Mouse (Mus musculus): Measurements from ENCODE around the gene 3110082I17Rik.

Gene 3110082I17Rik

GRCm38 (mm10) chr5:139325395-139325966, 134.8 kb downstream of the 3110082I17Rik start, which contains the start of gene Adap1:
Gene Adap1 (minus strand): TSS chr5:139325622.
- peak; percentile 64 to 71 for DNase-seq (ENCODE audit: low spot score in 2 of 2)

DNA sequence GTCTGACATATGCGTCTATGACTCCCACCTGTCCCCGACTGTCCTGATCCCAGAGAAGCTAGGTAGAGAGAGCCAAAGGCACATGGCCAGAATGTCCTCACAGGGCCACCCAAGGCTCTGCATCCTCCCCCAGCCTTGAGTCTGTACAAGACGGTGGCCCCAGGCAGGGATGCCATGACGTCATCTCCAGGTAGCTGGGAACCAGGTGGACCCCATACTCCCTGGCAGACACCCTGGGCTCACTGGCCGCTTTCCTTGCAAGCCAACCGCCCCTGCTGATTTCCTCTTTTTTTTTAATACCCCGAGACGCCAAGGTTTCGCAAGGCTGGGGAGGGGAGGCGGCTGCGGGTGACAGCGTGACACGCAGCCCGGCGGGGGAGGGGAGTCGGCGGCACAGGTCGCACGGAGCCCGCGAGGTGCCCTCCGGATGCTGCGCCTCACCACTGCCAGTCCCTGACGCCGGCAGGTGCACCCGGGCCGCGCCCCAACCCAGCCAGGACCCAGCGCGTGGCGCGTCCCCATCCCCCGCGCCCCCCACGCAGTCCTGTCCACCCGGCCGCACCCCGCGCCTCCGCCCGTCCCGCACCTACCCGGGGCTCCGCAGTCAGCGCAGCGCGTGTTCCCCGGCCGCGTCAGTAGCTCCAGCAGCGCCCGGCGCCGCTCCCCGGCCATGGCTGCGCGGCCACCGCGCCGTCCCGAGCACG, 135.5 kb downstream of the 3110082I17Rik start:
- peak in 1 of 2 experiments; percentile 35 for DNase-seq (ENCODE audit: low spot score in 2 of 2)

DNA sequence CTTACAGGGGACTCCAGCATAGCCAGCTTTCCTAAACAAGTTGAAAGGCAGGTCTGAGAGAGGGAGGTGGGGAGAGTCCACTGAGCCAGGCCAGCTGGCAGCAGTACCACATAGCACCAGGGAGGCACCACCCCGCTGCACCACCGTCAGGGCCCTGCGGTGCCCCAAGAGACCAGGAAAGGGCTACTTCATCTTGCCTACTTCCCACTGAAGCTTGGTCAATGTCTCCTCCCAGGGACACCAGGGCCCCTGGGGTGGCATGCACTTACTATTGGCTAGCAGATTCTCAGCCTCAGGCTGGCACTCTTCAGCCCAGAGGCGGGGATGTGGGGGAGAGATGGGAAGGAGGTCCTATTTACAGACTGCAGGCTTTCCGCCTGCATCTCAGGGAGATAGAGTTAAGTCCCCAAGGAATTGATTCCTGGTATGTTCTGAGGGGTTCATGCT, 136.3 kb downstream of the 3110082I17Rik start:
- DNase-seq (ENCODE audit: low spot score in 2 of 2) = no peak

GRCm38 (mm10) chr5:139323260-139323924, 136.9 kb downstream of the 3110082I17Rik start:
- no peak for DNase-seq (ENCODE audit: low spot score in 2 of 2)

DNA sequence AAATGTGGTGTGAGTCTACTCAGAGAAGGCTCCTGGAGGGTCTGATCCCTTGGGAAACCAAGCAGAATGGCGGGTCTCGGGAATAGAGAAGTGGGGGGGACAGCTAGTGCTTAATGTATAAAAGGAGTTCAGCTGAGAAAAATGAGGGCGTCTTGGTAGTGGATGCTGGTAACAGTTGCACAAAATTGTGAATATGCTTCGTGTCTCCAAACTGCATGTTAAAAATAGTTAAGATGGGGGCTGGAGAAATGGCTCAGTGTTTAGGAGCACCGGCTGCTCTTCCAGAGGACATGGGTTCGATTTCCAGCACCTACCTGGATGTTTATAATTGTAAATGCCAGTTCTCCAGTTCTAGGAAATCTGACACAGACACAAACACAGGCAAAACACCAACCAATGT, 139.0 kb downstream of the 3110082I17Rik start:
- no peak for DNase-seq (ENCODE audit: low spot score in 2 of 2)

- DNase-seq (ENCODE audit: low spot score in 2 of 2) = no peak
Observed at GRCm38 (mm10) chr5:139320424-139320823, 139.9 kb downstream of the 3110082I17Rik start.

DNA sequence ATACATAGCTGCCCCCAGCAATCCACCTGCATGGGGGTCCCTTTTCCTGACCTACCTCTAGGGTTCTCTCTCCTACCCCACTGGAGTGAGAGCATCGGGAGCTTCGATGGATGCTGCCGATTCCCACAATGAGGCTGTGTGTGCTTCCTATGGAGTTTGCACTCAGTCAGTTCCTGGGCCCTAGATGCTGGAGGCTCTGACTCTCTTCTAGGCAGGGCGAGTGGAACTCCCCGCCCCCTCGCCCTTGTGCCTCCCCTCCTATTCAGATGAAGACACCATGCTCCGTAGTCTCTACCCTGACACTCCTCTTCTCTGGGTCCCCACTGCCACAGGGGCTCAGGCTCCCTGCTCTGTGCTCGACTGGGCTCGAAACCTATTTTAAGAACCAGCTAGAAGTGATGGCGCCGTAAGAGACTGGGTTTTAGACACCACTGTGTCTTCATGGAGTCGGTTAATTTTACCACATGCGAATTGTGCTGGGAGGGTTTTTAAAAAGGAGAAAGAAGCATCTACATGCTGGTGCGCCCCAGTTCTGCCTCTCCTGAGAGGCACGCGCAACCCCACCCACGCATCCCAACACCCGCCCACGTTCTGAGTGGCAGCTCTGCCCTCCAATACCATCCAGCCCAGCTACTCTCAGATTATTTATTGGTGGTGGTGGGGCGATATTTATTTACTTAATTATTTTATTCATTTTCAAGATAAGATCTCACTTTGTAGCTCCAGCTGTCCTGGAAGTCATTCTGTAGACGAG, 142.4 kb downstream of the 3110082I17Rik start:
- DNase-seq (ENCODE audit: low spot score in 2 of 2) = no peak

- peak; percentile 50 to 71 for DNase-seq (ENCODE audit: low spot score in 2 of 2)
Observed at GRCm38 (mm10) chr5:139316982-139317675, 143.2 kb downstream of the 3110082I17Rik start.

DNA sequence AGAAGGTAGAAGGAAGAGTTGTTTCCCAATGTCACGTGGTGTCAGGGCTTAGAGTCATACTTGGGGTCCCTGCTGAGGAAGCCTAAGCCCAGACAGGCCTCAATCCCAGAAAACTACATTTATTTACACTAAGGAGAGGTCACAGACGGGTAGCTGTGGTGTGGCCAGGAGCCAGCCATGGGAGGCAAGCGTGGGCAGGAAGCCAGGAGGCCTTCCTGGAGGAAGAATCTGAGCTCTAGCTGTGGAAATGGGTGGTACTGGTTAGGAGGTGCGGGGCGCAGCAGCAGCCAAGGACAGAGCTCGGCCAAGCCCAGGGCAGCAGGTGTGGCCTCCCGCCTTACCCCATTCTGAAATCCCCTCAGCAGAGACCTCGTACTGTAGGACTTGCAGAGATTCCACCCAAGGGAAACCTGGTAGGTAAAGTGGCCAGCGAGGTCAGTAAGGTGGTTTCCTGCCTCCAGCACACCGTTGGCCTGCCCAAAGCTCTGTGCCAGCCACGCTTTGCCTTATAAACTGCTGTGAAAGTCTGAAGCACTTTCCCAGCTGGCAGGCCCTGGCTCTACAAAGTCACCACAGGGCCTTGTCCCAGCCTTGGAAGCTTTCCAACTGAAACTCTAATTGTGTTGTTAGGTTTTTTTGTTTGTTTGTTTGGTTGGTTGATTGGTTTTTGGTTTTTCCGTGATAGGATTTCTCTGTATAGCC, 145.2 kb downstream of the 3110082I17Rik start:
- no peak for DNase-seq (ENCODE audit: low spot score in 2 of 2)

DNA sequence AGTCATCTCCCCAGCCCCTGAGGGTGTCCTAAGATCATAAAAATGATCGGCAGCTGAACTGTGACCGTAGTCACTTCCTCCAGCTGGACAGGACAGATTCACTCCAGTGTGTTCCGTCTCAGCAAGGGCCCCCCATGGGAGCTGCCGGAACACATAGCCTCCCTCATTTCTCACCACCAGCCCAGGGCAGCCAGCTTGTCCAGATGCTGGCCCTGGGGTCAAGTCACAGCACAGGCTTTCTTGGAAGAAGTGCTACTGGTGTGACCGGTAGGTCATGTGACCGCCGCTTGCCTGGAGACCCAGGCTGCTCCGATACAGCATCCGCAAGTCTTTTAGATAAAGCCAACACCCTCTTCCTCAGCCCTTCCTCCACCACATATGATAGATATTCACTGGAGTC, 146.8 kb downstream of the 3110082I17Rik start:
- no peak for DNase-seq (ENCODE audit: low spot score in 2 of 2)

GRCm38 (mm10) chr5:139311822-139312221, 148.5 kb downstream of the 3110082I17Rik start:
- no peak for DNase-seq (ENCODE audit: low spot score in 2 of 2)

DNA sequence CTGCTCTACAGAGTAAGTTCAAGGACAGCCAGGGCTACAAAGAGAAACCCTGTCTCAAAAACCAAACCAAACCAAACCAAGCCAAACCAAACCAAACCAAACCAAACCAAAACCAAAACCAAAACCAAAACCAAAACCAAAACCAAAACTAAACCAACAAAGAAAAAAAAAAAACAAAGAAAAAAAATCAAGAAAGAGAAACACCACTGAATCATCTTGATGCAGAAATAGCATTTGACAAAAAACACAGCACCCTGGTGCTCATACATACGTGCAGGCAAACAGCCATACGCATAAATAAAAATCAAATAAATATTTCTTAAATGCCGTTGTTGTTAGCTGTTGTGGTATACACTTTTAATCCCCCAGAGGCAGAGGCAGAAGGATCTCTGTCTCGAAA, 149.8 kb downstream of the 3110082I17Rik start:
- DNase-seq (ENCODE audit: low spot score in 2 of 2) = no peak

DNA sequence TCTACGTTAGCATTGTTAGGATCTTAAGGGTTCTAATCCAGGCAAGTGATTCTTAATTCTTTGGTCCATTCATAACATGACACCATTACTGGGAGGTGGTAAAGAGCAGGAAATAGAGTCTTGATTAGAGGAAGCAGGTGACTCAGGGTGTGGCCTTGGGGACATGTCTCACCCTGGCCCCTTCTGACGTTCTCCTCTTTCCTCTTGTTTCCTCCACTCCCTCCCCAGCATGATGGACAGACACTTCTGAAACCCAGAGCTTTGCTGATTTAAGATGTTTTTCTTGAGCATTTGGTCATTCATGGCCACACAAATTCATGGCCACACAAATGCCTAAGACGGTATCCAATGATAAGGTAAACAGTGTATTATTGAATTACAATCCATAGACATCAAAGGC, 150.4 kb downstream of the 3110082I17Rik start:
- DNase-seq (ENCODE audit: low spot score in 2 of 2) = no peak

Data from urinary bladder, postnatal 4 days (tissue).